7 mouse cellular contexts compared by ENCODE assay signal in the genomic region with DNA sequence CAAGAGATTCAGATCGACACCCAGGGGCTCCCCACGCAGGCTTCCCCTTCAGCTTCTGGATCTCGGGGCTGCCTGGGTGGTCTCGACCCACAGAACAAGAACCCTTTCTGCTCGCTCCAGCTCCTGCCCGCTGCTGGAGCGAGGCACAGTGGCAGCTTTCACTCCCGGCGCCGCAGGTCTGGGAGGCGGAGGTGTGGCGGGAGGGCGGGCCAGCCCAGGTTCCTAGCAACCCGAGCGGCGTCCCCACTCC. TPM values are rescaled to one million over a fixed set of nuclear protein-coding genes. Genes with fewer than 3 reads are reported as not detected.
A peak's percentile ranks its signal among the peaks of the same experiment; 100 is the strongest.
DNase-seq lines count a peak whose midpoint lies in the region; ATAC-seq and TF ChIP-seq lines count a peak whose summit lies in the region.

No protein-coding gene starts in this region.

- no peak for DNase-seq in lung, embryonic 14.5 days
- no peak for DNase-seq in lung, postnatal 10 days
- peak; percentile 38 for DNase-seq in forelimb bud, embryonic 11.5 days (ENCODE audit: low read depth, low spot score)

- no peak for ATAC-seq in lung, embryonic 14.5 days (ENCODE audit: insufficient read depth)
- 0 out of 2 replicates have a peak, but pooled peaks have one; percentile 2 for ATAC-seq in common myeloid progenitor, adult 5-6 weeks (replicated peaks; ENCODE audit: low read depth, poor library complexity, severe bottlenecking)
- ATAC-seq in liver, embryonic 16.5 days (ENCODE audit: low read depth), result peak; percentile 33; the same call in 1 of the 2 replicates
- ATAC-seq in stomach, embryonic 15.5 days (ENCODE audit: insufficient read depth, low FRiP score, low read depth), result peak; percentile 45
- no peak for ATAC-seq in inflammation-experienced regulatory T-cells, adult 6 months

- under 1% methylated on average over 16 of the region's 16 CpGs for WGBS in lung, embryonic 14.5 days
- WGBS in liver, embryonic 16.5 days (ENCODE audit: insufficient replicate concordance), result 0% methylated on average over 16 of the region's 16 CpGs
- WGBS in stomach, embryonic 15.5 days, result 0% methylated on average over 16 of the region's 16 CpGs

- H3K4me1 ChIP-seq in lung, embryonic 14.5 days (ENCODE audit: insufficient read depth), result peaks cover 5% of the 10 kb centered on the region; the same call in 1 of the 2 replicates
- peaks cover 19% of the 10 kb centered on the region for H3K4me1 ChIP-seq in liver, embryonic 16.5 days (ENCODE audit: control insufficient read depth, low read depth, low read length)
- H3K4me1 ChIP-seq in stomach, embryonic 15.5 days, result peaks cover 13% of the 10 kb centered on the region

- no peak for TF ChIP-seq CTCF in lung, embryonic 14.5 days (IDR thresholded peaks at IDR 0.05; ENCODE audit: low read depth)

- H3K27me3 ChIP-seq in lung, embryonic 14.5 days (ENCODE audit: insufficient read depth, low read length), result no peaks in the 10 kb centered on the region
- peaks cover 27% of the 10 kb centered on the region for H3K27me3 ChIP-seq in liver, embryonic 16.5 days (ENCODE audit: control insufficient read depth, insufficient read depth, low read depth, low read length)
- H3K27me3 ChIP-seq in stomach, embryonic 15.5 days (replicated peaks), result no peaks in the 10 kb centered on the region

- no peaks in the 10 kb centered on the region for H3K36me3 ChIP-seq in lung, embryonic 14.5 days (ENCODE audit: insufficient read depth)
- H3K36me3 ChIP-seq in liver, embryonic 16.5 days (ENCODE audit: control insufficient read depth, insufficient read depth), result no peaks in the 10 kb centered on the region
- no peaks in the 10 kb centered on the region for H3K36me3 ChIP-seq in stomach, embryonic 15.5 days

- H3K27ac ChIP-seq in lung, embryonic 14.5 days (ENCODE audit: low read depth), result peak overlapping the region; percentile 81
- peak overlapping the region; percentile 61 for H3K27ac ChIP-seq in liver, embryonic 16.5 days (ENCODE audit: low read length)
- H3K27ac ChIP-seq in stomach, embryonic 15.5 days, result peak overlapping the region; percentile 91

- peak overlapping the region; percentile 90 for H3K4me2 ChIP-seq in lung, embryonic 14.5 days
- peak overlapping the region; percentile 94 for H3K4me2 ChIP-seq in liver, embryonic 16.5 days (ENCODE audit: low read depth, low read length)
- peak overlapping the region; percentile 96 for H3K4me2 ChIP-seq in stomach, embryonic 15.5 days

- peak overlapping the region; percentile 85 for H3K4me3 ChIP-seq in lung, embryonic 14.5 days (ENCODE audit: low read depth, low read length)
- H3K4me3 ChIP-seq in liver, embryonic 16.5 days (ENCODE audit: low read depth, low read length), result peak overlapping the region; percentile 72
- H3K4me3 ChIP-seq in stomach, embryonic 15.5 days (replicated peaks), result peak overlapping the region; percentile 87

- H3K9ac ChIP-seq in lung, embryonic 14.5 days, result peak overlapping the region; percentile 80
- H3K9ac ChIP-seq in liver, embryonic 16.5 days (ENCODE audit: low read depth, low read length), result peak overlapping the region; percentile 68
- peak overlapping the region; percentile 78 for H3K9ac ChIP-seq in stomach, embryonic 15.5 days

- H3K9me3 ChIP-seq in lung, embryonic 14.5 days (ENCODE audit: low read depth, low read length), result no peaks in the 10 kb centered on the region
- H3K9me3 ChIP-seq in liver, embryonic 16.5 days (replicated peaks; ENCODE audit: control insufficient read depth, low read length), result no peaks in the 10 kb centered on the region
- no peaks in the 10 kb centered on the region for H3K9me3 ChIP-seq in stomach, embryonic 15.5 days

RNA-seq across cellular contexts. Expression of gene Nin, which starts 2.5 kb away (rescaled TPM):
- polyA plus RNA-seq in lung, embryonic 14.5 days (2014; fragmentation: Nextera tagmentation; extraction: Ambion mirVana), result 20.8 and 25.1 TPM in 2 replicates
- 91.7 and 99.8 TPM in 2 replicates for total RNA-seq in common myeloid progenitor, adult 5-6 weeks (2017)
- polyA plus RNA-seq in liver, embryonic 16.5 days (2015; fragmentation: Nextera tagmentation; extraction: Ambion mirVana), result 3.1 TPM in 2 replicates
- 11.0 and 11.6 TPM in 2 replicates for polyA plus RNA-seq in stomach, embryonic 15.5 days (2015; fragmentation: Nextera tagmentation; extraction: Ambion mirVana)
- polyA plus RNA-seq in inflammation-experienced regulatory T-cells, adult 6 months (2017; shearing (Covaris generic)), result 10 to 100 TPM; 14.6 to 25.0 (median 24.6) TPM

RNA-seq across cellular contexts. Expression of gene Abhd12b, which starts 42.9 kb away (rescaled TPM):
- polyA plus RNA-seq in lung, embryonic 14.5 days (2014; fragmentation: Nextera tagmentation; extraction: Ambion mirVana), result 0.12 and 0.24 TPM in 2 replicates
- total RNA-seq in common myeloid progenitor, adult 5-6 weeks (2017), result not detected in 2 replicates
- polyA plus RNA-seq in liver, embryonic 16.5 days (2015; fragmentation: Nextera tagmentation; extraction: Ambion mirVana), result not detected in 2 replicates
- not detected in 2 replicates for polyA plus RNA-seq in stomach, embryonic 15.5 days (2015; fragmentation: Nextera tagmentation; extraction: Ambion mirVana)
- polyA plus RNA-seq in inflammation-experienced regulatory T-cells, adult 6 months (2017; shearing (Covaris generic)), result 1 to 10 TPM in 2 of 3 experiments, under 1 TPM in 1; 0.53 to 3.1 (median 1.9) TPM

Comparison
In these comparisons a context has a peak if more than half of its experiments do, and no peak if none do; other contexts are left out.
1. ATAC-seq: peak in common myeloid progenitor, adult 5-6 weeks (single experiment), liver, embryonic 16.5 days (single experiment) and stomach, embryonic 15.5 days (single experiment); none in lung, embryonic 14.5 days (single experiment) and inflammation-experienced regulatory T-cells, adult 6 months (single experiment).
2. Peak in every context shown above with its lines, with median percentiles within 50 percentile points of each other: H3K27ac ChIP-seq, H3K4me2 ChIP-seq, H3K4me3 ChIP-seq and H3K9ac ChIP-seq.